Mouse (Mus musculus) kidney, embryonic 16.5 days (tissue): Measurements from ENCODE around the gene Hook2. TPM values are rescaled to one million over a fixed set of nuclear protein-coding genes. Genes with fewer than 3 reads are reported as not detected.

Source experiments
- ATAC-seq: fragments of 200-750 bp; cut with Nextera tagmentation; 2 replicates; pipeline ENCODE4 v1.8.0; 2017; ENCODE audit warnings: moderate TSS enrichment; ENCODE audit not compliant: low FRiP score, low TSS enrichment
- H3K27ac ChIP-seq: fragments of 300-500 bp; sonication (generic); 2 replicates; pipeline ENCODE4 v1.5.1; 2014; ENCODE audit warnings: low read length
- H3K27me3 ChIP-seq: fragments of 300-500 bp; sonication (generic); 2 replicates; pipeline ENCODE4 v1.6.1; 2014; ENCODE audit warnings: low read length, control low read depth, mixed read lengths; ENCODE audit not compliant: insufficient read depth
- H3K36me3 ChIP-seq: fragments of 300-500 bp; sonication (generic); 2 replicates; pipeline ENCODE4 v1.6.1; 2014; ENCODE audit warnings: low read length, control low read depth, mixed read lengths; ENCODE audit not compliant: insufficient read depth
- H3K4me1 ChIP-seq: fragments of 300-500 bp; sonication (generic); 2 replicates; pipeline ENCODE4 v1.6.1; 2014; ENCODE audit warnings: low read length, control low read depth, mixed read lengths; ENCODE audit not compliant: insufficient read depth
- H3K4me2 ChIP-seq: fragments of 300-500 bp; sonication (generic); replicated peaks from 2 replicates; pipeline ENCODE4 v1.6.1; 2014; ENCODE audit warnings: low read depth, low read length
- H3K4me3 ChIP-seq: fragments of 300-500 bp; sonication (generic); 2 replicates; pipeline ENCODE4 v1.5.1; 2014; ENCODE audit warnings: mild to moderate bottlenecking, low read length
- H3K9ac ChIP-seq: fragments of 300-500 bp; sonication (generic); replicated peaks from 2 replicates; pipeline ENCODE4 v1.6.1; 2014; ENCODE audit warnings: low read length
- H3K9me3 ChIP-seq: fragments of 300-500 bp; sonication (generic); 2 replicates; pipeline ENCODE4 v1.6.1; 2016; ENCODE audit warnings: low read length, control low read depth
- WGBS: fragments of 180-500 bp; shearing (Covaris S2); extraction: QIAGEN DNeasy Blood & Tissue Kit; methylation state at CpG from one replicate; pipeline ENCODE4 v1.1.7; 2014; 5-methylcytosine and 5-hydroxymethylcytosine counted together
- polyA plus RNA-seq: library from polyadenylated mRNA; unstranded; fragments of >200 nt; fragmentation: Nextera tagmentation; extraction: Ambion mirVana; gene quantifications from 2 replicates; pipeline ENCODE4 v1.2.1, GENCODE M21; 2015

Gene Hook2
- polyA plus RNA-seq, 1 experiment from 2014 or later = 34.8 TPM

- ATAC-seq = no peak
- Histone ChIP-seq H3K9me3 (no peaks in the 10 kb centered on the region), H3K4me3 (peak overlapping the region; percentile 57), H3K4me2 (peak overlapping the region; percentile 82), H3K27ac (no peak overlapping the region), H3K4me1 (peaks cover 41% of the 10 kb centered on the region), H3K27me3 (no peaks in the 10 kb centered on the region), H3K36me3 (peaks cover 36% of the 10 kb centered on the region), H3K9ac (peak overlapping the region; percentile 75)
- WGBS = 72% methylated on average over 5 of the region's 5 CpGs
Measured at GRCm38 (mm10) chr8:84970913-84971312, 19.5 kb upstream of the Hook2 start.

GRCm38 (mm10) chr8:84973079-84973478 is 17.3 kb upstream of the Hook2 start:
- Histone ChIP-seq H3K4me1 (peaks cover 52% of the 10 kb centered on the region), H3K27ac (no peak overlapping the region), H3K27me3 (no peaks in the 10 kb centered on the region), H3K9me3 (no peaks in the 10 kb centered on the region), H3K36me3 (peaks cover 36% of the 10 kb centered on the region), H3K4me3 (no peak overlapping the region), H3K4me2 (no peak overlapping the region), H3K9ac (no peak overlapping the region)
- WGBS = 88% methylated on average over 1 of the region's 1 CpGs
- ATAC-seq = no peak

GRCm38 (mm10) chr8:84973803-84974542 is 16.4 kb upstream of the Hook2 start:
- Histone ChIP-seq H3K9me3 (no peaks in the 10 kb centered on the region), H3K4me2 (no peak overlapping the region), H3K36me3 (peaks cover 36% of the 10 kb centered on the region), H3K9ac (0 out of 2 replicates have a peak overlapping the region, but pooled peaks have one; percentile 10), H3K27ac (0 out of 2 replicates have a peak overlapping the region, but pooled peaks have one; percentile 25), H3K4me1 (peaks cover 51% of the 10 kb centered on the region), H3K4me3 (no peak overlapping the region), H3K27me3 (no peaks in the 10 kb centered on the region)
- 67% methylated on average over 4 of the region's 4 CpGs for WGBS
- no peak for ATAC-seq

GRCm38 (mm10) chr8:84974543-84975142 is 15.8 kb upstream of the Hook2 start:
- Histone ChIP-seq H3K4me3 (no peak overlapping the region), H3K4me1 (peaks cover 58% of the 10 kb centered on the region), H3K9me3 (no peaks in the 10 kb centered on the region), H3K36me3 (peaks cover 36% of the 10 kb centered on the region), H3K27ac (no peak overlapping the region), H3K9ac (0 out of 2 replicates have a peak overlapping the region, but pooled peaks have one; percentile 10), H3K4me2 (no peak overlapping the region), H3K27me3 (no peaks in the 10 kb centered on the region)
- WGBS = 82% methylated on average over 8 of the region's 8 CpGs
- no peak for ATAC-seq

- whole genome bisulfite sequencing = 50% methylated on average over 7 of the region's 7 CpGs
- peaks cover 62% of the 10 kb centered on the region for H3K4me1 ChIP-seq
- no peaks in the 10 kb centered on the region for H3K27me3 ChIP-seq
- H3K9me3 ChIP-seq = no peaks in the 10 kb centered on the region
- H3K9ac ChIP-seq = no peak overlapping the region
- H3K4me3 ChIP-seq = peak overlapping the region; percentile 61
- H3K27ac ChIP-seq = peak overlapping the region; percentile 81; the same call in 1 of the 2 replicates
- peak overlapping the region; percentile 96 for H3K4me2 ChIP-seq
- ATAC-seq = no peak
- H3K36me3 ChIP-seq = peaks cover 36% of the 10 kb centered on the region
Measured at GRCm38 (mm10) chr8:84975434-84975833, 15.0 kb upstream of the Hook2 start.

GRCm38 (mm10) chr8:84976031-84976762 is 14.2 kb upstream of the Hook2 start:
- Histone ChIP-seq H3K4me2 (peak overlapping the region; percentile 96), H3K4me1 (peaks cover 62% of the 10 kb centered on the region), H3K4me3 (peak overlapping the region; percentile 61), H3K36me3 (peaks cover 31% of the 10 kb centered on the region), H3K27me3 (no peaks in the 10 kb centered on the region), H3K9ac (peak overlapping the region; percentile 74), H3K27ac (peak overlapping the region; percentile 81), H3K9me3 (no peaks in the 10 kb centered on the region)
- WGBS = under 1% methylated on average over 61 of the region's 61 CpGs
- ATAC-seq = peak; percentile 74

- 3% methylated on average over 25 of the region's 25 CpGs for WGBS
- H3K4me1 ChIP-seq = peaks cover 68% of the 10 kb centered on the region
Measured at GRCm38 (mm10) chr8:84976763-84977434, 13.5 kb upstream of the Hook2 start.

GRCm38 (mm10) chr8:84977435-84978247 is 12.8 kb upstream of the Hook2 start:
- WGBS = under 1% methylated on average over 69 of the region's 70 CpGs
- H3K9me3 ChIP-seq = no peaks in the 10 kb centered on the region
- peak overlapping the region; percentile 96 for H3K4me2 ChIP-seq
- H3K9ac ChIP-seq = peak overlapping the region; percentile 74
- peaks cover 76% of the 10 kb centered on the region for H3K4me1 ChIP-seq
- no peaks in the 10 kb centered on the region for H3K27me3 ChIP-seq
- peaks cover 19% of the 10 kb centered on the region for H3K36me3 ChIP-seq
- peak overlapping the region; percentile 87 for H3K27ac ChIP-seq
- no peak for ATAC-seq
- H3K4me3 ChIP-seq = peak overlapping the region; percentile 61

More at GRCm38 (mm10) chr8:84976763-84977434, 13.5 kb upstream of the Hook2 start:
- Histone ChIP-seq H3K4me3 (peak overlapping the region; percentile 61), H3K9ac (peak overlapping the region; percentile 74), H3K27me3 (no peaks in the 10 kb centered on the region), H3K4me2 (peak overlapping the region; percentile 96), H3K27ac (peak overlapping the region; percentile 66), H3K9me3 (no peaks in the 10 kb centered on the region), H3K36me3 (peaks cover 25% of the 10 kb centered on the region)
- ATAC-seq = no peak
